Mouse (Mus musculus): ENCODE results near the gene Slit1. TPM values are rescaled to one million over a fixed set of nuclear protein-coding genes. Genes with fewer than 3 reads are reported as not detected.

Gene Slit1
- polyA plus RNA-seq, 1 experiment from 2014 or later = 0.09 TPM

DNA sequence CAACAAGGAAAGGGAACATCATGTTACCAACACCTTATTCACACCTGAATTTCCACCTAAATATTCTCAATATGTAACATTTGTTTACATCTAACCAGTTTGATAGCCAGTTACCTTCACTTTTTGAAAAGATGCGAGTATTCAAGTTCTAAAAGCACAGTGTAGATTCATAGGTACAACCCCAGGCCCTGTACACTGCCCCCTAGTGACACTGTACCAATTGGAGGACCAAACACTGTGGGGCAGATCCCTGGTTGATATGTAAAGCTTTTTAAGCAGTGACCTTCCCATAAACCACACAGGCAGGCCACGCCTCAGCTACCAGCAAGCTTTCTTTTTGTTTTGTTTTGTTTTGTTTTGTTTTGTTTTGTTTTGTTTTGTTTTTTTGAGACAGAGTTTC, 57.3 kb downstream of the Slit1 start:
- Histone ChIP-seq H3K27me3 (peaks cover 12% of the 10 kb centered on the region; the same call in 1 of the 2 replicates), H3K4me2 (no peak overlapping the region), H3K4me1 (replicated peaks) (no peaks in the 10 kb centered on the region), H3K9me3 (replicated peaks) (no peaks in the 10 kb centered on the region), H3K27ac (no peak overlapping the region), H3K36me3 (no peaks in the 10 kb centered on the region), H3K4me3 (no peak overlapping the region), H3K9ac (no peak overlapping the region)
- ATAC-seq (replicated peaks; ENCODE audit: insufficient number of reproducible peaks, insufficient read depth, low FRiP score, low read depth) = no peak
- WGBS = 84% methylated on average over 2 of the region's 2 CpGs

DNA sequence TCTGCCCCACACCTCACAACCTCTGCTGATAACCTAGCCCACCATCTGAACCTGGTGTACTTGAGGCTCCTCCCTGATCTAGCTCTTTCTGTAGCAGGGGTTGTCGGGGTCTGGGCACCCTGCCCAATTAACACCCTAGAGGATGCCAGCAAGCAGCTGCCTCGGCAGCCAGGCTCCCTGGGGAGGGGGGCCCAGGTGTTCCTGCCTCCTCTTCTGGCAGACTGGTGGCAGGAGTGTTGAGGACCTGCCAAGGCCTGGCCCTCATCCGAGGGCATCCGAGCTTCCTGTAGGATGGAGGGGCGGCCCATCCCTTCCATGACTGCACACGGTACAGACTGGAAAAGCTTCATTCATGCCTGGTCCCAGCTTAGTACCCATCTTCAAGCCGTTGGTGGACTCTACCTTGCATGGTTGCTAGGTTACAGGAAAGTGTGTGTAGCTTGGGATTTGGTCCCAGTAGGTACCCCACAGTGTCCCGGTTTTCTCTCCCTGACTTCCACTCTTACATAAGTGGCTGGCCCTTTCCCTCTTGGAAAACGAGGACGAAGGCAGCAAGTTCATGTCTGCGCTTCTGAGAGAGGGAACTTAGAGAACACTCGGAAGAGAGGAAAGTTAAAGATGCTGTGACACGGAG, 57.9 kb downstream of the Slit1 start:
- Histone ChIP-seq H3K9me3 (replicated peaks) (no peaks in the 10 kb centered on the region), H3K4me1 (replicated peaks) (no peaks in the 10 kb centered on the region), H3K36me3 (no peaks in the 10 kb centered on the region), H3K27me3 (peaks cover 12% of the 10 kb centered on the region; the same call in 1 of the 2 replicates), H3K27ac (no peak overlapping the region), H3K4me2 (no peak overlapping the region), H3K9ac (no peak overlapping the region), H3K4me3 (no peak overlapping the region)
- WGBS = 79% methylated on average over 13 of the region's 13 CpGs
- 0 out of 2 replicates have a peak, but pooled peaks have one; percentile 28 for ATAC-seq (replicated peaks; ENCODE audit: insufficient number of reproducible peaks, insufficient read depth, low FRiP score, low read depth)

DNA sequence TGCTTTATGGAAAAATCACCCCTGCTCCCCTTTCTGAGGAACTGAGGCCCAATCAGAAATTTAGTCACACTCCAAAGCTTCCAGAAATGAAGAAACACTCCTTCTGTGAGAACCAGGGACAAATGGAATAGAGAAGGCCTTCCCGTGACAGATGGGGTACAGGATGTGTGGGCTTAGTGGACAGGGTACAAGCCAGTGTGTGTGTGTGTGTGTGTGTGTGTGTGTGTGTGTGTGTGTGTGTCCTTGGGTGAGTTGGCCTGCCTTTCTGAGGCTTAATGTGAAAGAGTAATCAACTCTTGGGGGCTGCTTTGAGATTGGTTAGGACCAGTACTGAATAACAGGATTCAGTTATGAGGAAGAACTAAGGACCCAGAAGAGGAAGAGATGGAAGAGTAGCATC, 58.6 kb downstream of the Slit1 start:
- Histone ChIP-seq H3K4me1 (replicated peaks) (no peaks in the 10 kb centered on the region), H3K4me2 (no peak overlapping the region), H3K36me3 (no peaks in the 10 kb centered on the region), H3K4me3 (no peak overlapping the region), H3K9ac (no peak overlapping the region), H3K27me3 (peaks cover 11% of the 10 kb centered on the region; the same call in 1 of the 2 replicates), H3K9me3 (replicated peaks) (no peaks in the 10 kb centered on the region), H3K27ac (no peak overlapping the region)
- WGBS = 74% methylated on average over 1 of the region's 1 CpGs
- ATAC-seq (replicated peaks; ENCODE audit: insufficient number of reproducible peaks, insufficient read depth, low FRiP score, low read depth) = no peak

GRCm38 (mm10) chr19:41683951-41684350, 59.5 kb downstream of the Slit1 start:
- Histone ChIP-seq H3K4me2 (no peak overlapping the region), H3K9me3 (replicated peaks) (no peaks in the 10 kb centered on the region), H3K4me3 (no peak overlapping the region), H3K9ac (no peak overlapping the region), H3K27ac (no peak overlapping the region), H3K4me1 (replicated peaks) (no peaks in the 10 kb centered on the region), H3K36me3 (no peaks in the 10 kb centered on the region), H3K27me3 (peaks cover 9% of the 10 kb centered on the region)
- no peak for ATAC-seq (replicated peaks; ENCODE audit: insufficient number of reproducible peaks, insufficient read depth, low FRiP score, low read depth)
- 48% methylated on average over 1 of the region's 1 CpGs for WGBS

- H3K27me3 ChIP-seq = peaks cover 30% of the 10 kb centered on the region
- no peak overlapping the region for H3K4me2 ChIP-seq
- H3K4me3 ChIP-seq = no peak overlapping the region
- H3K9ac ChIP-seq = no peak overlapping the region
- H3K9me3 ChIP-seq (replicated peaks) = no peaks in the 10 kb centered on the region
- H3K4me1 ChIP-seq (replicated peaks) = no peaks in the 10 kb centered on the region
- WGBS = 79% methylated on average over 1 of the region's 1 CpGs
- no peak for ATAC-seq (replicated peaks; ENCODE audit: insufficient number of reproducible peaks, insufficient read depth, low FRiP score, low read depth)
- no peak overlapping the region for H3K27ac ChIP-seq
- no peaks in the 10 kb centered on the region for H3K36me3 ChIP-seq
Measured at GRCm38 (mm10) chr19:41680267-41680666, 63.2 kb downstream of the Slit1 start.

GRCm38 (mm10) chr19:41679028-41679427, 64.4 kb downstream of the Slit1 start:
- no peaks in the 10 kb centered on the region for H3K36me3 ChIP-seq
- no peak overlapping the region for H3K9ac ChIP-seq
- H3K27ac ChIP-seq = no peak overlapping the region
- no peak for ATAC-seq (replicated peaks; ENCODE audit: insufficient number of reproducible peaks, insufficient read depth, low FRiP score, low read depth)
- H3K27me3 ChIP-seq = peaks cover 34% of the 10 kb centered on the region
- H3K4me1 ChIP-seq (replicated peaks) = no peaks in the 10 kb centered on the region
- 28% methylated on average over 15 of the region's 15 CpGs for WGBS
- H3K9me3 ChIP-seq (replicated peaks) = no peaks in the 10 kb centered on the region
- H3K4me3 ChIP-seq = no peak overlapping the region
- no peak overlapping the region for H3K4me2 ChIP-seq

DNA sequence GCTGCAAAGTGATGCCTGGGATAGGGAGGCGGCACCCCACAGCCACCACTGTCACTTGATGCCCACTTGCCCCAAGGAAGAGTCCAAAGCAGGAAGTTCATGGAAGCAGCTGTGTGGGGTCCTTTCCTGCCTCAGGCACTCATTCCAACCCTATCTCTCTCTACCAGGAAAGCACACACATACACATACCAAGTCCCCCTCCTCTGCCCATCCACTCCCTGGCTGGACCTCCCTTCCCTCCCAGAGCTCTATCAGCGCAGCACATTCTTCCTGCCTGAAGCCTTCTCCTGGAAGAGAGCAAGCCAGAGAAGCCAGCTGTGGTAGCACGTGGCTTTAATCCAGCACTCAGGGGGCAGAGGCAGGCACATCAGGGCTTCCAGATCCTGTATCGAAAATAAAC, 65.9 kb downstream of the Slit1 start:
- H3K27me3 ChIP-seq = peaks cover 34% of the 10 kb centered on the region
- no peak overlapping the region for H3K27ac ChIP-seq
- WGBS = 29% methylated on average over 4 of the region's 4 CpGs
- no peaks in the 10 kb centered on the region for H3K4me1 ChIP-seq (replicated peaks)
- H3K36me3 ChIP-seq = no peaks in the 10 kb centered on the region
- no peak for ATAC-seq (replicated peaks; ENCODE audit: insufficient number of reproducible peaks, insufficient read depth, low FRiP score, low read depth)
- H3K9ac ChIP-seq = no peak overlapping the region
- H3K4me2 ChIP-seq = no peak overlapping the region
- no peak overlapping the region for H3K4me3 ChIP-seq
- no peaks in the 10 kb centered on the region for H3K9me3 ChIP-seq (replicated peaks)

DNA sequence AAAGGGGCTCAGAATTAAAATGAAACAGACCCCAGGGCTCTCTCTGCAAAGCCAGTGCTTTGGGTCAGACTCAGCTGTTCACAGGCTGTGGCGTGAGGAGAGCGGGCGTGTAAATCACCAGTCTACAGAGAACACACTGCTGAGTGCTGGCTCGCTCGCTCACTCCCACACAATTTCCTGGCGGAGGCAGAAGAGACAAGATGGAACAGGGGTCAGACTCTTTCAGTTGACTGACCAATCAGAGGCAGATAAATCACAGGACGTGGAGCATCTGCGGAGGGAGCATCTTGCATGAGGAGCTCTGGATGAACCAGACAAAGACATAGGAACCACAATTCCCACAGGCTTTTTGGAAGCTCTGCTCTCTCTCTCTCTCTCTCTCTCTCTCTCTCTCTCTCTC, 67.9 kb downstream of the Slit1 start:
- Histone ChIP-seq H3K27ac (no peak overlapping the region), H3K9ac (no peak overlapping the region), H3K36me3 (no peaks in the 10 kb centered on the region), H3K4me1 (replicated peaks) (no peaks in the 10 kb centered on the region), H3K4me3 (no peak overlapping the region), H3K27me3 (peaks cover 34% of the 10 kb centered on the region), H3K9me3 (replicated peaks) (no peaks in the 10 kb centered on the region), H3K4me2 (no peak overlapping the region)
- no peak for ATAC-seq (replicated peaks; ENCODE audit: insufficient number of reproducible peaks, insufficient read depth, low FRiP score, low read depth)
- WGBS = 54% methylated on average over 8 of the region's 8 CpGs

DNA sequence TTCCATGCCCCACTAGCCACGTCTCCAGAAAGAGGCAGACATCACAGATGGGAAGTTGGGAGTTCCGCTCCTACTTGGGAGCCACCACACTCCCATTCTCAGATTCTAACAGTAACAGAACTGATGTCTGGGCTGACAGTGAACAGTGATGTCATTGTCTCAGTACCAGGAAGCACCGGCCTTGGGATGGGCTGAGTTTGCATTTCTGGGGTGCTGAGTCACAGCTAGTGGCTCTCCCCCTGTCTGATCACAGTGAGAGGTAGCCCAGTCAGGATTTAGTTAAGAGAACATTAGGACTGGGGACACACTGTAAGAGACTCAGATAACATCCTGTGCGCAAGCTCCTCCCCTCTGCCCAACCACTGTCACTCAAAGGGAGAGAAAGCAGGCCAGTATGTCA, 69.1 kb downstream of the Slit1 start:
- Histone ChIP-seq H3K9me3 (replicated peaks) (no peaks in the 10 kb centered on the region), H3K4me1 (replicated peaks) (no peaks in the 10 kb centered on the region; the same call in 1 of the 2 replicates), H3K27ac (no peak overlapping the region), H3K4me3 (no peak overlapping the region), H3K4me2 (no peak overlapping the region), H3K36me3 (no peaks in the 10 kb centered on the region), H3K9ac (no peak overlapping the region), H3K27me3 (peaks cover 35% of the 10 kb centered on the region)
- WGBS = 50% methylated on average over 4 of the region's 4 CpGs
- ATAC-seq (replicated peaks; ENCODE audit: insufficient number of reproducible peaks, insufficient read depth, low FRiP score, low read depth) = no peak

DNA sequence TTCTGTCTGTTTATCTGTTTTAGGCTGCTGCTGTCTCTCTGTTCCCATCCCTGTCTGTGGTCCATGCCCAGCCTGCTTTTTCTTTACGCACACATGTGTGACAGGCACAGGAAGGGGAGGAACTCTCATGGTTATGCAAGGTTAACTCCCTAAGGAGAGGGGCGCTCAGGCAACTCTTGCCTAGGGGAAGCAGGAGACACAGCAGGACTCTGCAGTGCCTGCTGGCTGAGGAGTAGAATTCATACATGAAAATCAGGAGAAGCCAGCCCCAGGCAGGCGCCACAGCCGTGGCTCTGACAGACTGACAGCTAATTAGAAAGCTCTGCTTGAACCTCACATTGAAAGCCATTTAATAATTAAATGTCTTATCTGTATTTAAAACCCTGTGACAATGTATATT, 70.6 kb downstream of the Slit1 start:
- no peaks in the 10 kb centered on the region for H3K9me3 ChIP-seq (replicated peaks)
- no peaks in the 10 kb centered on the region for H3K36me3 ChIP-seq
- H3K9ac ChIP-seq = no peak overlapping the region
- no peak for ATAC-seq (replicated peaks; ENCODE audit: insufficient number of reproducible peaks, insufficient read depth, low FRiP score, low read depth)
- no peak overlapping the region for H3K4me3 ChIP-seq
- no peak overlapping the region for H3K4me2 ChIP-seq
- H3K27ac ChIP-seq = no peak overlapping the region
- 59% methylated on average over 4 of the region's 4 CpGs for WGBS
- peaks cover 38% of the 10 kb centered on the region for H3K27me3 ChIP-seq
- no peaks in the 10 kb centered on the region; the same call in 1 of the 2 replicates for H3K4me1 ChIP-seq (replicated peaks)

- Histone ChIP-seq H3K27ac (no peak overlapping the region), H3K9me3 (replicated peaks) (no peaks in the 10 kb centered on the region), H3K4me2 (no peak overlapping the region), H3K36me3 (no peaks in the 10 kb centered on the region), H3K9ac (no peak overlapping the region), H3K4me3 (no peak overlapping the region), H3K4me1 (replicated peaks) (no peaks in the 10 kb centered on the region; the same call in 1 of the 2 replicates), H3K27me3 (peaks cover 38% of the 10 kb centered on the region)
- ATAC-seq (replicated peaks; ENCODE audit: insufficient number of reproducible peaks, insufficient read depth, low FRiP score, low read depth) = no peak
- WGBS = 61% methylated on average over 7 of the region's 7 CpGs
Measured at GRCm38 (mm10) chr19:41670931-41671330, 72.5 kb downstream of the Slit1 start.

GRCm38 (mm10) chr19:41670473-41670872, 73.0 kb downstream of the Slit1 start:
- H3K36me3 ChIP-seq = no peaks in the 10 kb centered on the region
- no peak overlapping the region for H3K27ac ChIP-seq
- H3K4me1 ChIP-seq (replicated peaks) = no peaks in the 10 kb centered on the region; the same call in 1 of the 2 replicates
- H3K4me2 ChIP-seq = no peak overlapping the region
- no peaks in the 10 kb centered on the region for H3K9me3 ChIP-seq (replicated peaks)
- no peak overlapping the region for H3K4me3 ChIP-seq
- no peak overlapping the region for H3K9ac ChIP-seq
- WGBS = 37% methylated on average over 5 of the region's 5 CpGs
- ATAC-seq (replicated peaks; ENCODE audit: insufficient number of reproducible peaks, insufficient read depth, low FRiP score, low read depth) = no peak
- H3K27me3 ChIP-seq = peaks cover 40% of the 10 kb centered on the region
